Mouse (Mus musculus) CH12.LX (cell line): ENCODE measurements around the gene Gm10382.
A peak's percentile ranks its signal among the peaks of the same experiment; 100 is the strongest.

ENCODE experiments used
- CTCF ChIP-seq, 2 experiments: IDR thresholded peaks in 1 of 2; conservative IDR thresholded peaks in 1 of 2; 2 replicates each; pipeline ENCODE4 v1.5.1; 2011 to 2012; ENCODE audit warnings: low read depth in 2 of 2, low read length in 2 of 2, improper control_type of control experiment in 1 of 2, inconsistent platforms in 1 of 2, mild to moderate bottlenecking in 1 of 2, moderate library complexity in 1 of 2
- ELF1 ChIP-seq: IDR thresholded peaks from 2 replicates; pipeline ENCODE4 v1.6.1; 2014; ENCODE audit warnings: low read depth, mild to moderate bottlenecking, inconsistent platforms, low read length, improper control_type of control experiment
- EP300 ChIP-seq: IDR thresholded peaks from 2 replicates; pipeline ENCODE4 v1.6.1; 2011; ENCODE audit warnings: low read length, improper control_type of control experiment
- IRF4 ChIP-seq: IDR thresholded peaks from 2 replicates; pipeline ENCODE4 v1.6.1; 2014; ENCODE audit warnings: low read depth, mild to moderate bottlenecking, inconsistent platforms, low read length, improper control_type of control experiment
- POLR2AphosphoS2 ChIP-seq: IDR thresholded peaks from 2 replicates; pipeline ENCODE4 v1.6.1; 2011; ENCODE audit warnings: low read depth, low read length, improper control_type of control experiment
- SIN3A ChIP-seq: IDR thresholded peaks from 2 replicates; pipeline ENCODE4 v1.6.1; 2012; ENCODE audit warnings: low read length, improper control_type of control experiment, inconsistent platforms

GRCm38 (mm10) chr5:125368568-125368967 is 20.6 kb upstream of the Gm10382 start:
- no peak for TF ChIP-seq ELF1
- TF ChIP-seq POLR2AphosphoS2, result no peak
- no peak for TF ChIP-seq SIN3A
- TF ChIP-seq CTCF (conservative IDR thresholded peaks at IDR 0.05 in 1 of 2, IDR thresholded peaks at IDR 0.05 in 1 of 2; ENCODE audit: low read depth in 2 of 2, low read length in 2 of 2), result peak; percentile 26 to 88; a peak in 2 of 4 replicates
- TF ChIP-seq IRF4, result no peak; the same call in 1 of the 2 replicates
- TF ChIP-seq EP300, result no peak
